Mouse (Mus musculus) midbrain, embryonic 13.5 days (tissue): ENCODE results near the gene Tbc1d10a. TPM values are rescaled to one million over a fixed set of nuclear protein-coding genes. Genes with fewer than 3 reads are reported as not detected.

Experiments
- ATAC-seq: fragments of 200-750 bp; cut with Nextera tagmentation; 2 replicates; pipeline ENCODE4 v1.8.0; 2017; ENCODE audit warnings: mild to moderate bottlenecking, moderate TSS enrichment, moderate library complexity
- H3K27ac ChIP-seq: fragments of 300-500 bp; sonication (generic); 2 replicates; pipeline ENCODE4 v1.5.1; 2015; ENCODE audit warnings: inconsistent platforms, mild to moderate bottlenecking, moderate library complexity
- H3K27me3 ChIP-seq: fragments of 300-500 bp; sonication (generic); 2 replicates; pipeline ENCODE4 v1.6.1; 2015; ENCODE audit warnings: mild to moderate bottlenecking, inconsistent platforms
- H3K36me3 ChIP-seq: fragments of 300-500 bp; sonication (generic); 2 replicates; pipeline ENCODE4 v1.6.1; 2015; ENCODE audit warnings: mild to moderate bottlenecking, inconsistent platforms
- H3K4me1 ChIP-seq: fragments of 300-500 bp; sonication (generic); replicated peaks from 2 replicates; pipeline ENCODE4 v1.6.1; 2015; ENCODE audit warnings: inconsistent platforms
- H3K4me2 ChIP-seq: fragments of 300-500 bp; sonication (generic); replicated peaks from 2 replicates; pipeline ENCODE4 v1.6.1; 2015; ENCODE audit warnings: moderate library complexity, mild to moderate bottlenecking, inconsistent platforms
- H3K4me3 ChIP-seq: fragments of 300-500 bp; sonication (generic); replicated peaks from 2 replicates; pipeline ENCODE4 v1.5.1; 2015; ENCODE audit warnings: mild to moderate bottlenecking, inconsistent platforms
- H3K9ac ChIP-seq: fragments of 300-500 bp; sonication (generic); replicated peaks from 2 replicates; pipeline ENCODE4 v1.6.1; 2015; ENCODE audit warnings: mild to moderate bottlenecking, inconsistent platforms
- H3K9me3 ChIP-seq: fragments of 300-500 bp; sonication (generic); 2 replicates; pipeline ENCODE4 v1.6.1; 2016; ENCODE audit warnings: mild to moderate bottlenecking, inconsistent platforms
- WGBS: fragments of 180-500 bp; shearing (Covaris S2); methylation state at CpG from one replicate; pipeline ENCODE4 v1.1.7; 2015; 5-methylcytosine and 5-hydroxymethylcytosine counted together
- polyA plus RNA-seq: library from polyadenylated mRNA; unstranded; fragments of >200 nt; fragmentation: Nextera tagmentation; extraction: Ambion mirVana; gene quantifications from 2 replicates; pipeline ENCODE4 v1.2.1, GENCODE M21; 2015

The Tbc1d10a gene
- polyA plus RNA-seq, 1 experiment from 2014 or later, result 24.6 TPM

GRCm38 (mm10) chr11:4235052-4235655 lies 48.6 kb downstream of the Tbc1d10a start:
- Histone ChIP-seq H3K9ac (no peak overlapping the region), H3K9me3 (no peaks in the 10 kb centered on the region), H3K36me3 (no peaks in the 10 kb centered on the region), H3K4me1 (no peaks in the 10 kb centered on the region), H3K27me3 (no peaks in the 10 kb centered on the region), H3K27ac (no peak overlapping the region), H3K4me3 (no peak overlapping the region), H3K4me2 (no peak overlapping the region)
- WGBS, result 90% methylated on average over 6 of the region's 6 CpGs
- ATAC-seq, result 0 out of 2 replicates have a peak, but pooled peaks have one; percentile 17

- Histone ChIP-seq H3K4me3 (no peak within 1 kb of the TSS), H3K9me3 (no peaks in the 10 kb centered on the region), H3K4me2 (no peak within 1 kb of the TSS), H3K27ac (no peak within 1 kb of the TSS), H3K4me1 (no peaks in the 10 kb centered on the region), H3K27me3 (no peaks in the 10 kb centered on the region), H3K36me3 (no peaks in the 10 kb centered on the region), H3K9ac (no peak within 1 kb of the TSS)
- 0 out of 2 replicates have a peak, but pooled peaks have one; percentile 34 for ATAC-seq
- WGBS, result 66% methylated on average over 16 of the region's 16 CpGs
Measured at GRCm38 (mm10) chr11:4235665-4236545, 49.3 kb downstream of the Tbc1d10a start, which contains the start of gene Osm. Osm (plus strand) TSS chr11:4236420.

DNA sequence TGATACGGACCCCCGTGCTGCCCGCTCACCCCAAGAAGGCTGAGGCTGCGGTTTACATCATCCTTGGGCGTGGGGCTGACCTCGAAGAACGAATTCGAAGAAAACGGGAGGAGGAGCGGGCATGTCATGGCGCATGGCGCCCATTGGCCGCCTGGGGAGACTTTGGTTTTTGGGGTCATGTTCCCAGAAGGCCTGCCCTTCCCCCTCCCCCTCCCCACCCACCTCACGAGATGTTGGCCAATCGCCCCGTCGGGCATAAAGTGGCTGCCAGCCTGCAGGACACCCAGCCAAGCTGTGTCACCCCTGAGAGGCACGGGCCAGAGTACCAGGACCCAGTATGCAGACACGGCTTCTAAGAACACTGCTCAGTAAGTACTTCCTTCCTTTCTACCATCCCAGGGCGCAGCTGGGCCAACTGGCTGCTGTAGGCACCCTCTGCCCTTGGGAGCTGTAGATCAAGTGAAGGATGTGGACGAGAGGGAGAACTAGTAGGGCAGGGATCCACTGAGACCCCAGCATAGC lies 50.0 kb downstream of the Tbc1d10a start:
- no peak overlapping the region for H3K9ac ChIP-seq
- no peaks in the 10 kb centered on the region for H3K27me3 ChIP-seq
- 94% methylated on average over 21 of the region's 21 CpGs for whole genome bisulfite sequencing
- no peak overlapping the region for H3K27ac ChIP-seq
- no peak overlapping the region for H3K4me2 ChIP-seq
- no peaks in the 10 kb centered on the region for H3K36me3 ChIP-seq
- ATAC-seq, result no peak
- H3K4me1 ChIP-seq, result no peaks in the 10 kb centered on the region
- no peaks in the 10 kb centered on the region for H3K9me3 ChIP-seq
- no peak overlapping the region for H3K4me3 ChIP-seq

DNA sequence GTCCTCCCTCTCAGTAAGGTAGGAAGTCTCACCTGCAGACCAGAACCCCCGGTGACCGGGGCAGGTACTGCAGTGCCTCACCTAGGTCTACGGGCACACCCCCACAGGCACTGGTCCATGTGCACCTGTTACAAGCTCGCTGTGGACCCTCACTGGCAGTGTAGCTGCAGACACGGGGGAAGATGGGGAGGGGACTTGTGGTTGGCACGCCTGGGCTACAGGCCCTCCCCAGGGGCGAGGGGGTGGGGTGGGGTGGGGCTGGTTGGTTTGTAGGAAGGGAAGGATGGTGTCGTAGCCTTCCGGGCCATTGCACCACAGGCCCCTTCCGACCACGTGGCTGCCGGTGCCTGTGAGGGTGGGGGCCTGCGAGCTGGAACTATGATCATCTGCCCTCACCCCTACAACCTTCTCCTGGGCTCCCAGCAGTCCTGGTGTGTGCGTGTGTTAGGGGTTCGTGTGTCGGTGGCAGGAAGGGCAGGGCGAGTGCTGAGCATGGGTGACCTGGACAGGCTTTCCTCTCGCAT lies 50.9 kb downstream of the Tbc1d10a start:
- no peak overlapping the region for H3K4me2 ChIP-seq

DNA sequence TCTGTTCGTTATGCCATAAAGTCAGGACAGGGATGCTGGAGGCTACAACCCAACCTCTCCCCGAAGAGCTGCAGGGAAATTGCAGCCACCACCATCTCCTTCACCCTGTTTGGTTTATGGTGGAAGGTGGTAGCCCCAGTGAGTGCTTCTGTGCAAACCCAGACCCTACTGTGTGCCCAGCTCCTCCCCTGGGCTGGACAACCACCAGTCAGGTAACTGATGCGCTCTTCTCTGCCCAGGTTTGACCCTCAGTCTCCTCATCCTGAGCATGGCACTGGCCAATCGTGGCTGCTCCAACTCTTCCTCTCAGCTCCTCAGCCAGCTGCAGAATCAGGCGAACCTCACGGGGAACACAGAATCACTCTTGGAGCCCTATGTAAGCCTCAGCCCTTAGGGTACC lies 51.6 kb downstream of the Tbc1d10a start:
- no peak for ATAC-seq
- Histone ChIP-seq H3K4me3 (no peak overlapping the region), H3K27me3 (no peaks in the 10 kb centered on the region), H3K27ac (no peak overlapping the region), H3K4me2 (no peak overlapping the region), H3K4me1 (no peaks in the 10 kb centered on the region), H3K9ac (no peak overlapping the region), H3K36me3 (no peaks in the 10 kb centered on the region), H3K9me3 (no peaks in the 10 kb centered on the region)
- WGBS, result 89% methylated on average over 6 of the region's 6 CpGs

More for the DNA sequence above, 50.9 kb downstream of the Tbc1d10a start:
- H3K27me3 ChIP-seq, result no peaks in the 10 kb centered on the region
- no peaks in the 10 kb centered on the region for H3K36me3 ChIP-seq
- WGBS, result 93% methylated on average over 18 of the region's 18 CpGs
- no peak overlapping the region for H3K27ac ChIP-seq
- no peaks in the 10 kb centered on the region for H3K4me1 ChIP-seq
- H3K9ac ChIP-seq, result no peak overlapping the region
- no peak for ATAC-seq
- H3K9me3 ChIP-seq, result no peaks in the 10 kb centered on the region
- H3K4me3 ChIP-seq, result no peak overlapping the region

DNA sequence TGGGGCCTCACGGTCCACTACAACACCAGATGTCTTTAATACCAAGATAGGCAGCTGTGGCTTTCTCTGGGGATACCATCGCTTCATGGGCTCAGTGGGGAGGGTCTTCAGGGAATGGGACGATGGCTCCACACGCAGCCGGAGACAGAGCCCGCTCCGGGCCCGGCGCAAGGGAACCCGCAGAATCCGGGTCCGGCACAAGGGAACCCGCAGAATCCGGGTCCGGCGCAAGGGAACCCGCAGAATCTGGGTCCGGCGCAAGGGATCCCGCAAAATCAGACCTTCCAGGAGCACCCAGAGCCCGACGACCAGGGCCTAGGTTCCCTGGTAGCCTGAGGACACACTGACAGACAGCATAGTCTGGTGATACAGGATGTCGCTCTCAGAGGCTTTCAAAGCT lies 53.1 kb downstream of the Tbc1d10a start:
- no peak overlapping the region for H3K4me3 ChIP-seq
- no peaks in the 10 kb centered on the region for H3K9me3 ChIP-seq
- no peaks in the 10 kb centered on the region for H3K36me3 ChIP-seq
- ATAC-seq, result no peak
- no peaks in the 10 kb centered on the region for H3K27me3 ChIP-seq
- H3K4me1 ChIP-seq, result no peaks in the 10 kb centered on the region
- H3K9ac ChIP-seq, result no peak overlapping the region
- no peak overlapping the region for H3K4me2 ChIP-seq
- WGBS, result 92% methylated on average over 23 of the region's 23 CpGs
- no peak overlapping the region for H3K27ac ChIP-seq

GRCm38 (mm10) chr11:4240151-4240550 lies 53.6 kb downstream of the Tbc1d10a start:
- no peak for ATAC-seq
- no peaks in the 10 kb centered on the region for H3K27me3 ChIP-seq
- H3K36me3 ChIP-seq, result no peaks in the 10 kb centered on the region
- no peak overlapping the region for H3K27ac ChIP-seq
- 77% methylated on average over 7 of the region's 7 CpGs for WGBS
- no peaks in the 10 kb centered on the region for H3K9me3 ChIP-seq
- no peak overlapping the region for H3K4me3 ChIP-seq
- H3K4me2 ChIP-seq, result no peak overlapping the region
- no peaks in the 10 kb centered on the region for H3K4me1 ChIP-seq
- H3K9ac ChIP-seq, result no peak overlapping the region

- Histone ChIP-seq H3K4me2 (no peak overlapping the region), H3K4me1 (no peaks in the 10 kb centered on the region), H3K9ac (no peak overlapping the region), H3K4me3 (no peak overlapping the region), H3K36me3 (no peaks in the 10 kb centered on the region), H3K9me3 (no peaks in the 10 kb centered on the region), H3K27ac (no peak overlapping the region), H3K27me3 (no peaks in the 10 kb centered on the region)
- WGBS, result 79% methylated on average over 4 of the region's 4 CpGs
- no peak for ATAC-seq
Measured at GRCm38 (mm10) chr11:4241180-4241579, 54.6 kb downstream of the Tbc1d10a start.

DNA sequence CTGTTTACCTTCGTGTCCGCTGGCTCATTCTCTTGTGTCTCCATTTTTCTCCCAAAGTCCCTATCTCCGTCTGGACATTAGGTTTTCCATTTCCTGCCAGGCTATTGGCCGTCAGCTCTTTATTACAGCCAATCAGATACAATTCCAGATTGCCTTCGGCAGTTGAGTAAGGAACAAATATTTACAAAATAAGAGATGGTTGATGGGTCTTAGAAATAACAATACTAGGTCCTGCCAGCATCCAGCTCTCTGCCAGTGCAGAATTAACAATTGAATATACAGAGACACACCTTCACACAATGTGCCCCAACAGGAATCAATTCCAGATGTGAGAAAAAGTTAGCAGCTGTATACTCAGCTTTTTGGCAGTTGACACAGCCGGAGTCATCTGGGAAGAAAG lies 59.5 kb downstream of the Tbc1d10a start:
- Histone ChIP-seq H3K4me3 (no peak overlapping the region), H3K9me3 (no peaks in the 10 kb centered on the region), H3K9ac (no peak overlapping the region), H3K36me3 (no peaks in the 10 kb centered on the region), H3K27me3 (no peaks in the 10 kb centered on the region), H3K4me1 (no peaks in the 10 kb centered on the region), H3K4me2 (no peak overlapping the region), H3K27ac (no peak overlapping the region)
- 83% methylated on average over 6 of the region's 6 CpGs for WGBS
- ATAC-seq, result no peak

GRCm38 (mm10) chr11:4246623-4247022 lies 60.0 kb downstream of the Tbc1d10a start:
- Histone ChIP-seq H3K4me3 (no peak overlapping the region), H3K4me2 (no peak overlapping the region), H3K36me3 (no peaks in the 10 kb centered on the region), H3K4me1 (no peaks in the 10 kb centered on the region), H3K27ac (no peak overlapping the region), H3K9me3 (no peaks in the 10 kb centered on the region), H3K9ac (no peak overlapping the region), H3K27me3 (no peaks in the 10 kb centered on the region)
- 71% methylated on average over 4 of the region's 4 CpGs for WGBS
- ATAC-seq, result no peak

DNA sequence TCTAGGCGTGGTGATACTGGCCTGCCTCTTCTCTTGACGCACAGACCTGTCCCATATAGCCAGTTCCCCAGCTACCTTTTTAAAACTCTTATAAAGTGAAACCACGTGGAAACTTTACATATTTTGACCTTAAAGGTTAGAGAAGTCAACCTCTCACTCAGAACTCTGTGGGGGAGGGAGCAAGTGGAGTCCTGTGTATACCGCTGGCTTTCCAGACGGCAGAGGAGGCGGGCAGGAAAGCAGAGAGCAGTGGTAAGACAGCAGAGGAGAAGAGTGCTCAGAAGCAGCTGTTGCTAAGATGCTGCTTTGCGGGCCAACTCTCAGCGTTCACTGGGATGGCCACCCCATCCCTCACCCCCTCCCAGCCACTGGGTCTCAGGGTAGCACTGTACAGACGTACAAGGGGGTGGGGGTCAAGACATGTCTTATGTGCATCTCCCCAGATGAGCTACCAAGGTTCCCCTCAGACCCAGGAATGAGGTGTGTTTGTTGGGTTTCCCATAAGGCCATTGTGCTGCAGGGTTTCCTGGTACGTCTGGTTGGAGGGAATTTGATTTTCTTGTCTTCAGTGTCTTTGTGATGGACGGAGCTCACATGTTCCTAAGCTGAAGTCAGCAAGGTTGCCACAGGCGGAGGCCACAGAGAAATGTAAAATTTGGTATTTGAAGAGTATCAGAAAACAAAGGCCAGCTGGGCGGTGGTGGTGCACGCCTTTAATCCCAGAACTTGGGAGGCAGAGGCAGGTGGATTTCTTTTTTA lies 60.8 kb downstream of the Tbc1d10a start:
- no peak overlapping the region for H3K4me2 ChIP-seq
- no peak overlapping the region for H3K4me3 ChIP-seq
- no peak for ATAC-seq
- no peaks in the 10 kb centered on the region for H3K9me3 ChIP-seq
- H3K4me1 ChIP-seq, result no peaks in the 10 kb centered on the region
- no peak overlapping the region for H3K9ac ChIP-seq
- no peak overlapping the region for H3K27ac ChIP-seq
- 82% methylated on average over 14 of the region's 14 CpGs for WGBS
- no peaks in the 10 kb centered on the region for H3K36me3 ChIP-seq
- no peaks in the 10 kb centered on the region for H3K27me3 ChIP-seq
